Mouse (Mus musculus) layer of hippocampus, adult 2 months (tissue): ENCODE data around the gene Cilp. TPM values are rescaled to one million over a fixed set of nuclear protein-coding genes. Genes with fewer than 3 reads are reported as not detected.

Experiments used
- DNase-seq, 2 experiments: peaks; one replicate each; pipeline ENCODE4 v3.0.0; 2022; ENCODE audit warnings: low spot score in 2 of 2
- H3K27ac ChIP-seq: fragments of 200-600 bp; 2 replicates; pipeline ENCODE4 v1.8.1; 2022
- H3K4me3 ChIP-seq: fragments of 200-600 bp; 2 replicates; pipeline ENCODE4 v1.8.1; 2022; ENCODE audit warnings: mild to moderate bottlenecking
- CTCF ChIP-seq: fragments of 200-600 bp; conservative IDR thresholded peaks from 2 replicates; pipeline ENCODE4 v1.8.1; 2022; ENCODE audit warnings: antibody characterized with exemption, mild to moderate bottlenecking, moderate library complexity
- total RNA-seq, 2 experiments: library from RNA; stranded (reverse); gene quantifications; 2 replicates each; pipeline ENCODE4 v1.2.3; 2021

Cilp gene
- total RNA-seq, 2 experiments from 2014 or later = 0.26 TPM; not detected in 1

- no peak for DNase-seq
- no peak for TF ChIP-seq CTCF
- Histone ChIP-seq H3K4me3 (no peak overlapping the region), H3K27ac (no peak overlapping the region)
Observed at GRCm38 (mm10) chr9:65312669-65313357, 47.8 kb downstream of the Cilp start.

DNA sequence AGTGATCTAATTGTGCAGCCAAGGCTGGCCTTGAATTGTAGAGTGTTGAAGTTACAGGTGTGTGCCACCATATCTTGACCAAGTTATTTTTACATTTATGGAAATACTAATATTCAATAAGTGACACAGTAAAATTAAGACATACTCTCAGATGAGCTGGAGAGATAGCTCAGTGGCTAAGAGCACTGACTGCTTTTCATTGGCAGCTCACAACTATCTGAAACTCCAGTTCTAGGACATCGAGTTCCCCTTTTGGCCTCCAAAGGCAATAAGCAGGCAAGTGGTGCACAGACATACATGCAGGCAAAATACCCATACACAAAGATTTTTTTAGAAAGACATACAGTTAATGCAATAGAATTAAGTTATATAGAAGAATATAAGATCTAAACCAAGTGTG, 48.9 kb downstream of the Cilp start:
- TF ChIP-seq CTCF = no peak

GRCm38 (mm10) chr9:65322255-65322900, 57.4 kb downstream of the Cilp start:
- Histone ChIP-seq H3K27ac (no peak overlapping the region), H3K4me3 (no peak overlapping the region)
- no peak for TF ChIP-seq CTCF
- DNase-seq = no peak

More for the DNA sequence above, 48.9 kb downstream of the Cilp start:
- DNase-seq = no peak
- H3K27ac ChIP-seq = no peak overlapping the region
- no peak overlapping the region for H3K4me3 ChIP-seq

- Histone ChIP-seq H3K4me3 (no peak overlapping the region), H3K27ac (no peak overlapping the region)
- no peak for TF ChIP-seq CTCF
- DNase-seq = no peak
Observed at GRCm38 (mm10) chr9:65325971-65326370, 61.0 kb downstream of the Cilp start.

DNA sequence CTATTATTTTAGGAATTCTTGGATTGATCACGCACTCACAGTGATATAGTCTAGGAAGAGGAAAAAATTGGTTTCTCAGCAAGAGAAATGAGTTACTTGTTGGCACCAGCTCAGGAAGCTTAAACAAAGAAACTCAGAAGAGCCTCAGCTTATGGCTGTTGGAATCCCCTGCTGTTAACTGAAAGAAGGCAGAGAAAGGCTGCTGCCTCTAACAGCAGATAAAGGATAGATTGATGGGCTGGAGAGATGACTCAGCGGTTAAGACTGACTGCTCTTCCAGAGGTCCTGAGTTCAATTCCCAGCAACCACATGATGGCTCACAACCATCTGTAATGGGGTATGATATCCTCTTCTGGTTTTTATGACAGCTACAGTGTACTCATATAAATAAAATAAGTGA, 62.4 kb downstream of the Cilp start:
- H3K4me3 ChIP-seq = no peak overlapping the region
- H3K27ac ChIP-seq = no peak overlapping the region
- no peak for DNase-seq
- no peak for TF ChIP-seq CTCF

Other genes with a start within 250 kb of the Cilp start
- gene Hacd3, start 243.5 kb upstream of the Cilp start, total RNA-seq = 100 to 1,000 TPM; 149 to 156 TPM
- 100 to 1,000 TPM; 162 to 170 TPM for gene Dpp8, start 232.8 kb upstream of the Cilp start, total RNA-seq
- gene Igdcc4, start 163.7 kb upstream of the Cilp start, total RNA-seq = 10 to 100 TPM; 34.7 to 38.8 TPM
- gene Igdcc3, start 124.0 kb upstream of the Cilp start, total RNA-seq = 1 to 10 TPM; 3.5 to 4.9 TPM
- gene Parp16, start 69.8 kb upstream of the Cilp start, total RNA-seq = 1 to 10 TPM; 5.0 to 5.1 TPM
- gene Clpx, start 29.1 kb downstream of the Cilp start, total RNA-seq = 10 to 100 TPM; 32.6 to 35.8 TPM
- gene Pdcd7, start 80.9 kb downstream of the Cilp start, total RNA-seq = 10 to 100 TPM; 29.2 to 30.8 TPM
- gene Ubap1l, start 95.9 kb downstream of the Cilp start, total RNA-seq = 1 to 10 TPM; 2.5 to 6.2 TPM
- gene Kbtbd13, start 126.5 kb downstream of the Cilp start, total RNA-seq = under 1 TPM; 0.29 to 0.44 TPM
- 1 to 10 TPM; 3.1 to 3.9 TPM for gene Rasl12, start 133.3 kb downstream of the Cilp start, total RNA-seq
- gene Slc51b, start 157.8 kb downstream of the Cilp start, total RNA-seq = not detected
- 10 to 100 TPM; 18.5 to 20.3 TPM for gene Mtfmt, start 170.6 kb downstream of the Cilp start, total RNA-seq
- gene Spg21, start 195.8 kb downstream of the Cilp start, total RNA-seq = 10 to 100 TPM; 32.3 to 33.6 TPM